Mouse (Mus musculus) CH12.LX (cell line): ENCODE results near the gene Spta1. TPM values are rescaled to one million over a fixed set of nuclear protein-coding genes. Genes with fewer than 3 reads are reported as not detected.

Experiments
- DNase-seq: peaks from one replicate; pipeline ENCODE4 v3.0.0-alpha.2; 2013; ENCODE audit errors: extremely low read depth
- H3K27ac ChIP-seq: 2 replicates; pipeline ENCODE4 v1.5.1; 2012; ENCODE audit warnings: low read depth, mild to moderate bottlenecking, control low read depth, moderate library complexity; ENCODE audit not compliant: insufficient read depth
- H3K27me3 ChIP-seq: replicated peaks from 2 replicates; pipeline ENCODE3; 2012; ENCODE audit warnings: inconsistent platforms
- H3K36me3 ChIP-seq, 2 experiments: replicated peaks in 1 of 2; 2 replicates each; pipeline versions ENCODE3 to v1.6.1; 2012; ENCODE audit warnings: inconsistent platforms in 1 of 2, low read length in 1 of 2, mild to moderate bottlenecking in 1 of 2, mixed read lengths in 1 of 2, moderate library complexity in 1 of 2; ENCODE audit not compliant: control insufficient read depth in 1 of 2, insufficient read depth in 1 of 2
- H3K4me1 ChIP-seq, 2 experiments: 2 replicates each; pipeline ENCODE4 v1.6.1; 2012; ENCODE audit warnings: inconsistent platforms in 1 of 2, moderate library complexity in 1 of 2; ENCODE audit not compliant: insufficient read depth in 2 of 2, control insufficient read depth in 1 of 2
- H3K4me2 ChIP-seq: 2 replicates; pipeline ENCODE4 v1.6.1; 2012; ENCODE audit warnings: low read depth, mild to moderate bottlenecking, control low read depth; ENCODE audit not compliant: poor library complexity, insufficient read depth, severe bottlenecking
- H3K4me3 ChIP-seq, 3 experiments: fragments of 150-350 bp in 1 of 3; sonication (generic) in 1 of 3; replicated peaks in 1 of 3; 2 replicates each; pipeline versions ENCODE3 to v1.5.1; 2011 to 2012; ENCODE audit warnings: low read depth in 2 of 3, low read length in 2 of 3, mild to moderate bottlenecking in 2 of 3, moderate library complexity in 2 of 3, control low read depth in 1 of 3, improper control_type of control experiment in 1 of 3, inconsistent platforms in 1 of 3, mixed read lengths in 1 of 3; ENCODE audit not compliant: poor library complexity in 1 of 3
- H3K79me2 ChIP-seq: replicated peaks from 2 replicates; pipeline ENCODE4 v1.6.1; 2012; ENCODE audit warnings: mild to moderate bottlenecking, moderate library complexity; ENCODE audit not compliant: control insufficient read depth, poor library complexity, insufficient read depth, severe bottlenecking; ENCODE audit errors: extremely low read depth
- H3K9ac ChIP-seq: 2 replicates; pipeline ENCODE4 v1.6.1; 2012; ENCODE audit warnings: low read depth, mild to moderate bottlenecking, control low read depth, moderate library complexity; ENCODE audit not compliant: insufficient read depth
- H3K9me3 ChIP-seq: replicated peaks from 2 replicates; pipeline ENCODE3; 2012; ENCODE audit warnings: low read length, inconsistent platforms, mixed read lengths
- CHD1 ChIP-seq: IDR thresholded peaks from 2 replicates; pipeline ENCODE4 v1.6.1; 2012; ENCODE audit warnings: low read depth, low read length, improper control_type of control experiment, inconsistent platforms
- CHD2 ChIP-seq: IDR thresholded peaks from 2 replicates; pipeline ENCODE4 v1.6.1; 2011; ENCODE audit warnings: low read length, improper control_type of control experiment
- CTCF ChIP-seq, 2 experiments: IDR thresholded peaks in 1 of 2; conservative IDR thresholded peaks in 1 of 2; 2 replicates each; pipeline ENCODE4 v1.5.1; 2011 to 2012; ENCODE audit warnings: low read depth in 2 of 2, low read length in 2 of 2, improper control_type of control experiment in 1 of 2, inconsistent platforms in 1 of 2, mild to moderate bottlenecking in 1 of 2, moderate library complexity in 1 of 2
- ETS1 ChIP-seq: conservative IDR thresholded peaks from 2 replicates; pipeline ENCODE4 v1.6.1; 2012; ENCODE audit warnings: low read depth, mild to moderate bottlenecking, inconsistent platforms, low read length, improper control_type of control experiment, moderate library complexity
- GABPA ChIP-seq: IDR thresholded peaks from 2 replicates; pipeline ENCODE4 v1.6.1; 2012; ENCODE audit warnings: low read depth, low read length, improper control_type of control experiment, inconsistent platforms; ENCODE audit not compliant: insufficient replicate concordance
- HCFC1 ChIP-seq: IDR thresholded peaks from 2 replicates; pipeline ENCODE4 v1.6.1; 2012; ENCODE audit warnings: low read depth, mild to moderate bottlenecking, inconsistent platforms, low read length, improper control_type of control experiment
- IRF4 ChIP-seq: IDR thresholded peaks from 2 replicates; pipeline ENCODE4 v1.6.1; 2014; ENCODE audit warnings: low read depth, mild to moderate bottlenecking, inconsistent platforms, low read length, improper control_type of control experiment
- JUN ChIP-seq: IDR thresholded peaks from 2 replicates; pipeline ENCODE4 v1.6.1; 2011; ENCODE audit warnings: low read depth, mild to moderate bottlenecking, low read length, improper control_type of control experiment, moderate library complexity; ENCODE audit not compliant: insufficient read depth
- KAT2A ChIP-seq: IDR thresholded peaks from 2 replicates; pipeline ENCODE4 v1.6.1; 2012; ENCODE audit warnings: low read length, improper control_type of control experiment, inconsistent platforms; ENCODE audit not compliant: insufficient replicate concordance
- MAFK ChIP-seq: IDR thresholded peaks from 2 replicates; pipeline ENCODE4 v1.6.1; 2011; ENCODE audit warnings: low read length, improper control_type of control experiment; ENCODE audit not compliant: insufficient replicate concordance
- MAX ChIP-seq: IDR thresholded peaks from 2 replicates; pipeline ENCODE4 v1.6.1; 2011; ENCODE audit warnings: low read length, improper control_type of control experiment
- MAZ ChIP-seq: IDR thresholded peaks from 2 replicates; pipeline ENCODE4 v1.6.1; 2012; ENCODE audit warnings: low read depth, mild to moderate bottlenecking, inconsistent platforms, low read length, improper control_type of control experiment, moderate library complexity
- MXI1 ChIP-seq: IDR thresholded peaks from 2 replicates; pipeline ENCODE4 v1.6.1; 2011; ENCODE audit warnings: mild to moderate bottlenecking, low read depth, low read length, improper control_type of control experiment
- MYC ChIP-seq: IDR thresholded peaks from 2 replicates; pipeline ENCODE4 v1.6.1; 2011; ENCODE audit warnings: low read depth, mild to moderate bottlenecking, improper control_type of control experiment, low read length
- POLR2A ChIP-seq: IDR thresholded peaks from 2 replicates; pipeline ENCODE4 v1.6.1; 2011; ENCODE audit warnings: low read depth, mild to moderate bottlenecking, improper control_type of control experiment, low read length
- POLR2AphosphoS2 ChIP-seq: IDR thresholded peaks from 2 replicates; pipeline ENCODE4 v1.6.1; 2011; ENCODE audit warnings: low read depth, low read length, improper control_type of control experiment
- RAD21 ChIP-seq: IDR thresholded peaks from 2 replicates; pipeline ENCODE4 v1.6.1; 2011; ENCODE audit warnings: low read depth, mild to moderate bottlenecking, low read length, improper control_type of control experiment, moderate library complexity
- RCOR1 ChIP-seq: conservative IDR thresholded peaks from 2 replicates; pipeline ENCODE4 v1.6.1; 2012; ENCODE audit warnings: low read depth, mild to moderate bottlenecking, inconsistent platforms, low read length, improper control_type of control experiment
- SIN3A ChIP-seq: IDR thresholded peaks from 2 replicates; pipeline ENCODE4 v1.6.1; 2012; ENCODE audit warnings: low read length, improper control_type of control experiment, inconsistent platforms
- UBTF ChIP-seq: IDR thresholded peaks from 2 replicates; pipeline ENCODE4 v1.6.1; 2012; ENCODE audit warnings: low read depth, mild to moderate bottlenecking, inconsistent platforms, low read length, improper control_type of control experiment, moderate library complexity
- USF1 ChIP-seq: IDR thresholded peaks from 2 replicates; pipeline ENCODE4 v1.6.1; 2014; ENCODE audit warnings: low read depth, mild to moderate bottlenecking, inconsistent platforms, low read length, improper control_type of control experiment
- ZKSCAN1 ChIP-seq: IDR thresholded peaks from 2 replicates; pipeline ENCODE4 v1.6.1; 2012; ENCODE audit warnings: low read depth, inconsistent platforms, low read length, improper control_type of control experiment, borderline replicate concordance
- ZNF384 ChIP-seq: IDR thresholded peaks from 2 replicates; pipeline ENCODE4 v1.6.1; 2012; ENCODE audit warnings: low read depth, low read length, improper control_type of control experiment, inconsistent platforms
- dilution Hi-C: fragments of 300-500 bp; cut with MboI; formaldehyde crosslinking; loops from 2 replicates; pipeline ENCODE4 v1.14.3; 2020; ENCODE audit warnings: low sequenced_read_pairs; ENCODE audit not compliant: extremely low pct_unique_long_range_greater_than_20kb, extremely low pct_ligation_motif_present
- in situ Hi-C: fragments of 300-500 bp; cut with MboI; formaldehyde crosslinking; loops from 3 replicates; pipeline ENCODE4 v1.14.3; 2019; ENCODE audit warnings: low sequenced_read_pairs, low pct_ligation_motif_present, low pct_unique_long_range_greater_than_20kb, mixed read lengths
- polyA plus RNA-seq: library from polyadenylated mRNA; unstranded; fragments of >175 nt; gene quantifications from 2 replicates; pipeline ENCODE4 v1.2.1, GENCODE M21; 2012; ENCODE audit warnings: low read depth; ENCODE audit not compliant: insufficient read length
- total RNA-seq, 2 experiments: library from RNA; depleted of rRNA; stranded (reverse); fragments of 300-350 nt in 1 of 2; fragments of >200 nt in 1 of 2; gene quantifications; 2 replicates each; pipeline ENCODE4 v1.2.3; 2012 to 2014

Spta1 gene
- total and polyA plus RNA-seq, 3 experiments = 0.81 to 16.0 (median 1.2) TPM

DNA sequence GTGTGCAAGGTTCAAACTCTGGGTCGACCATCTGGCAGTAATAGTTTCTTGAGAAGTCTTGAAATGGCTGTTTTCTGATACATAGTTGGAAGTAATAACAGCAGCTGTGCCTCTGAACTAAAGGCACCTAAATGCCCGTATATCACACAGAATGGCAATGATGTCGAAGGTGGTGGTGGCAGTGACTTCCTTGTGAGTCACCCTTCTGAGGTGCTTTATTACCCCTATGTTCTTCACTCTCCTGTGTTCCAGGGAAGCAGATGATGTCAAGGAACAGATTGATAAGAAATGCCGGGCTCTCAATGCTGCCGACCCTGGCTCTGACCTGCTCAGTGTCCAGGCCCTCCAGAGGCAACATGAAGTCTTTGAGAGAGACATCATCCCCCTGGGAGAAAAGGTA, 39.7 kb downstream of the Spta1 start:
- H3K79me2 ChIP-seq = no peaks in the 10 kb centered on the region
- no peak for TF ChIP-seq MAZ
- no peak for TF ChIP-seq CHD1
- no peak for TF ChIP-seq ETS1
- no peak for TF ChIP-seq POLR2A
- TF ChIP-seq HCFC1 = no peak
- no peak for TF ChIP-seq UBTF
- TF ChIP-seq CHD2 = no peak
- no peak for TF ChIP-seq MXI1
- TF ChIP-seq MAX = no peak
- no peak for TF ChIP-seq POLR2AphosphoS2
- TF ChIP-seq, all 38 proteins: peak for 0
- no peak for DNase-seq
- Histone ChIP-seq H3K9me3 (no peaks in the 10 kb centered on the region), H3K27ac (no peak overlapping the region), H3K4me3 (no peak overlapping the region), H3K9ac (no peak overlapping the region), H3K27me3 (no peaks in the 10 kb centered on the region), H3K4me1 (no peaks in the 10 kb centered on the region), H3K36me3 (peaks cover 0 to 72% of the 10 kb centered on the region in 2 experiments), H3K4me2 (no peak overlapping the region)
- in situ Hi-C loops (no loop called here), dilution Hi-C loops (no loop called here)

DNA sequence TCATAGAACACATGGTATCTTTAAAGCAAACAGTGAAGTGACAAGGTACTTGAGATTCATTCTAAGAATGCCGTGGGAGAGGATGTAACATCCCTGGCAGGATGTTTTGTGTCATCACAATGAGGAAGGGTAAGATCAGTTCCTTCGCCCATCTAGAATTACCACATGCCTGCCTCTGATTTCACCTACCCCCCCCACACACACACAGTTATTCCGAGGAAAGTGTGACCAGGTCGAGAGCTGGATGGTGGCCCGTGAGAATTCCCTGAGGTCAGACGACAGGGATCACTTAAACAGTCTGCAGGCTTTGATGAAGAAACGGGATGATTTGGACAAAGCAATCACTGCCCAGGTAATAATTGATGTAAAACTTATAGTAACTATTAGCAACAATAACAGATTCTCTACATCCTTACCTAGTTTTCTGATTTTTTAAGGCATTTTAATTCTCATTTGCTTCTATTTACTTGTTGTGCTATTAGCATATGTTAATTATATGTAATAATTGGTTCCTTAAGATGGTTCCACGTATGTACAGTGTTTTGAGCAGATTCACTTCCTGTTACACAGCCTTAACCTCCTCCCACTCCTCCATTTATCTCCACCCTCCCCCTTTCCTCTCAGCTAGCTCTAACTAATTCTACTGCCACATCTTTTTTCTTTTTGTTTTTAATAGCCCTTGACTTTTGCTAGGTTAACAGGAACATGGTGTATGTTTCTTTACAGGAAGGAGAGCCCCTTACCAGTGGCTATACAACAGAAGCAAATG, 42.9 kb downstream of the Spta1 start:
- no peak overlapping the region for H3K4me2 ChIP-seq
- dilution Hi-C loops (no loop called here), in situ Hi-C loops (no loop called here)
- H3K27ac ChIP-seq = no peak overlapping the region
- H3K9me3 ChIP-seq = no peaks in the 10 kb centered on the region
- H3K9ac ChIP-seq = no peak overlapping the region
- no peak for TF ChIP-seq MAZ
- TF ChIP-seq MYC = no peak
- no peak for TF ChIP-seq MXI1
- no peak for TF ChIP-seq ZKSCAN1
- TF ChIP-seq JUN = no peak
- no peak for TF ChIP-seq USF1
- TF ChIP-seq SIN3A = no peak
- TF ChIP-seq RCOR1 = no peak
- no peak for TF ChIP-seq RAD21
- TF ChIP-seq IRF4 = no peak
- TF ChIP-seq POLR2A = no peak
- TF ChIP-seq MAFK = no peak
- no peak for TF ChIP-seq ETS1
- TF ChIP-seq GABPA = no peak
- TF ChIP-seq ZNF384 = no peak
- no peak for TF ChIP-seq POLR2AphosphoS2
- TF ChIP-seq KAT2A = no peak
- TF ChIP-seq CTCF (conservative IDR thresholded peaks at IDR 0.05 in 1 of 2, IDR thresholded peaks at IDR 0.05 in 1 of 2; ENCODE audit: low read depth in 2 of 2, low read length in 2 of 2) = no peak
- no peak for DNase-seq
- no peak overlapping the region for H3K4me3 ChIP-seq
- no peaks in the 10 kb centered on the region for H3K4me1 ChIP-seq
- peaks cover 0 to 78% of the 10 kb centered on the region in 2 experiments for H3K36me3 ChIP-seq
- no peaks in the 10 kb centered on the region for H3K79me2 ChIP-seq
- no peaks in the 10 kb centered on the region for H3K27me3 ChIP-seq
